10 mouse cellular contexts compared by ENCODE assay signal in genomic region chr1:51650653-51650995, GRCm38 (mm10).
DNase-seq lines count a peak whose midpoint lies in the region; ATAC-seq and TF ChIP-seq lines count a peak whose summit lies in the region.
"Had no signal": no experiment of that assay in that cellular context is flagged by ENCODE, and none has a peak within 500 bp of the region (broad histone marks: within the 10 kb centered on the region; RNA-seq: fewer than 3 reads in every experiment).

No protein-coding gene starts in this region.

- H3K27me3 ChIP-seq in embryonic facial prominence, embryonic 10.5 days (replicated peaks; ENCODE audit: low read depth, poor library complexity, severe bottlenecking) = no peaks in the 10 kb centered on the region
- H3K27me3 ChIP-seq in forebrain, postnatal 0 days (ENCODE audit: insufficient read depth, low read length) = no peaks in the 10 kb centered on the region
- H3K27me3 ChIP-seq in lung, embryonic 16.5 days (ENCODE audit: control insufficient read depth, insufficient read depth, low read depth, low read length) = no peaks in the 10 kb centered on the region
- H3K27me3 ChIP-seq in midbrain, postnatal 0 days (ENCODE audit: insufficient read depth, low read length) = no peaks in the 10 kb centered on the region
- H3K27me3 ChIP-seq in intestine, embryonic 15.5 days (replicated peaks) = no peaks in the 10 kb centered on the region
- H3K27me3 ChIP-seq: limb, embryonic 13.5 days had no signal

- 16% methylated on average over 3 of the region's 3 CpGs for WGBS in embryonic facial prominence, embryonic 10.5 days
- 9% methylated on average over 3 of the region's 3 CpGs for WGBS in forebrain, postnatal 0 days
- WGBS in lung, embryonic 16.5 days = 18% methylated on average over 3 of the region's 3 CpGs
- WGBS in midbrain, postnatal 0 days = 20% methylated on average over 3 of the region's 3 CpGs
- 39% methylated on average over 3 of the region's 3 CpGs for WGBS in intestine, embryonic 15.5 days

- peaks cover 23% of the 10 kb centered on the region for H3K4me1 ChIP-seq in embryonic facial prominence, embryonic 10.5 days
- H3K4me1 ChIP-seq in forebrain, postnatal 0 days (ENCODE audit: insufficient read depth) = no peaks in the 10 kb centered on the region
- 0 out of 2 replicates have a peak, but pooled peaks cover 2% of the 10 kb centered on the region for H3K4me1 ChIP-seq in lung, embryonic 16.5 days (replicated peaks; ENCODE audit: control insufficient read depth, insufficient read depth, low read length)
- no peaks in the 10 kb centered on the region for H3K4me1 ChIP-seq in midbrain, postnatal 0 days (ENCODE audit: insufficient read depth, low read length)
- no peaks in the 10 kb centered on the region for H3K4me1 ChIP-seq in intestine, embryonic 15.5 days (replicated peaks)

- no peak overlapping the region for H3K27ac ChIP-seq in embryonic facial prominence, embryonic 10.5 days (replicated peaks)
- peak overlapping the region; percentile 67 for H3K27ac ChIP-seq in forebrain, postnatal 0 days (ENCODE audit: low read depth, low read length)
- no peak overlapping the region for H3K27ac ChIP-seq in lung, embryonic 16.5 days (ENCODE audit: low read length)
- H3K27ac ChIP-seq in midbrain, postnatal 0 days (ENCODE audit: low read depth, low read length) = no peak overlapping the region
- no peak overlapping the region for H3K27ac ChIP-seq in intestine, embryonic 15.5 days
- H3K27ac ChIP-seq: limb, embryonic 13.5 days had no signal

- H3K4me3 ChIP-seq in embryonic facial prominence, embryonic 10.5 days = no peak overlapping the region
- no peak overlapping the region for H3K4me3 ChIP-seq in forebrain, postnatal 0 days (ENCODE audit: low read depth, low read length)
- no peak overlapping the region for H3K4me3 ChIP-seq in lung, embryonic 16.5 days (ENCODE audit: low read length)
- no peak overlapping the region for H3K4me3 ChIP-seq in midbrain, postnatal 0 days (ENCODE audit: low read depth, low read length)
- H3K4me3 ChIP-seq in intestine, embryonic 15.5 days (replicated peaks) = no peak overlapping the region
- H3K4me3 ChIP-seq: limb, embryonic 13.5 days had no signal

- H3K9me3 ChIP-seq in embryonic facial prominence, embryonic 10.5 days = no peaks in the 10 kb centered on the region
- no peaks in the 10 kb centered on the region for H3K9me3 ChIP-seq in forebrain, postnatal 0 days (ENCODE audit: low read length)
- no peaks in the 10 kb centered on the region for H3K9me3 ChIP-seq in lung, embryonic 16.5 days (ENCODE audit: control insufficient read depth, low read length)
- no peaks in the 10 kb centered on the region for H3K9me3 ChIP-seq in midbrain, postnatal 0 days (ENCODE audit: low read length)
- H3K9me3 ChIP-seq in intestine, embryonic 15.5 days = no peaks in the 10 kb centered on the region
- H3K9me3 ChIP-seq: limb, embryonic 13.5 days had no signal

- ATAC-seq in forebrain, postnatal 0 days = peak; percentile 74
- ATAC-seq in lung, embryonic 16.5 days (ENCODE audit: low read depth) = peak; percentile 92
- ATAC-seq in midbrain, postnatal 0 days (ENCODE audit: low FRiP score) = peak; percentile 27; the same call in 1 of the 2 replicates
- no peak for ATAC-seq in megakaryocyte, adult 5-6 weeks (ENCODE audit: poor library complexity, severe bottlenecking)
- ATAC-seq in intestine, embryonic 15.5 days = no peak

- no peaks in the 10 kb centered on the region for H3K36me3 ChIP-seq in embryonic facial prominence, embryonic 10.5 days (replicated peaks)
- H3K36me3 ChIP-seq in forebrain, postnatal 0 days (ENCODE audit: insufficient read depth) = no peaks in the 10 kb centered on the region
- H3K36me3 ChIP-seq in lung, embryonic 16.5 days (ENCODE audit: control insufficient read depth, insufficient read depth, low read length) = no peaks in the 10 kb centered on the region
- H3K36me3 ChIP-seq in midbrain, postnatal 0 days (ENCODE audit: insufficient read depth, low read length) = no peaks in the 10 kb centered on the region
- H3K36me3 ChIP-seq in intestine, embryonic 15.5 days = no peaks in the 10 kb centered on the region
- H3K36me3 ChIP-seq: limb, embryonic 13.5 days had no signal

- no peak overlapping the region for H3K9ac ChIP-seq in forebrain, postnatal 0 days
- H3K9ac ChIP-seq in lung, embryonic 16.5 days (ENCODE audit: low read length) = no peak overlapping the region
- no peak overlapping the region for H3K9ac ChIP-seq in midbrain, postnatal 0 days (replicated peaks; ENCODE audit: low read length, poor library complexity, severe bottlenecking)
- no peak overlapping the region for H3K9ac ChIP-seq in intestine, embryonic 15.5 days
- H3K9ac ChIP-seq: limb, embryonic 13.5 days had no signal

- TF ChIP-seq CTCF in forebrain, postnatal 0 days (IDR thresholded peaks at IDR 0.05; ENCODE audit: low read depth) = no peak
- no peak for TF ChIP-seq CTCF in midbrain, postnatal 0 days (IDR thresholded peaks at IDR 0.05)

- DNase-seq in embryonic facial prominence, embryonic 10.5 days (ENCODE audit: low spot score) = peak; percentile 22
- no peak for DNase-seq in forebrain, postnatal 0 days
- DNase-seq in midbrain, postnatal 0 days (ENCODE audit: low spot score) = peak; percentile 54
- DNase-seq in ovary, postnatal 14 days (ENCODE audit: low spot score) = no peak
- no peak for DNase-seq in kidney, adult 18-20 months
- DNase-seq: kidney, postnatal 14 days had no signal

- H3K4me2 ChIP-seq in forebrain, postnatal 0 days (ENCODE audit: low read depth) = no peak overlapping the region
- H3K4me2 ChIP-seq in lung, embryonic 16.5 days (ENCODE audit: low read depth, low read length) = no peak overlapping the region
- H3K4me2 ChIP-seq in midbrain, postnatal 0 days (ENCODE audit: low read depth, low read length, poor library complexity, severe bottlenecking) = no peak overlapping the region
- no peak overlapping the region for H3K4me2 ChIP-seq in intestine, embryonic 15.5 days (replicated peaks)
- H3K4me2 ChIP-seq: limb, embryonic 13.5 days had no signal

Comparison
In these comparisons a context has a peak if more than half of its experiments do, and no peak if none do; other contexts are left out.
1. DNase-seq: peak in embryonic facial prominence, embryonic 10.5 days (single experiment) and midbrain, postnatal 0 days (single experiment); none in forebrain, postnatal 0 days (single experiment), ovary, postnatal 14 days (single experiment) and kidney, adult 18-20 months (single experiment).
2. ATAC-seq: peak in forebrain, postnatal 0 days (single experiment), lung, embryonic 16.5 days (single experiment) and midbrain, postnatal 0 days (single experiment); none in megakaryocyte, adult 5-6 weeks (single experiment) and intestine, embryonic 15.5 days (single experiment).